In genomic region chr14:54432078-54432836, GRCm38 (mm10) we compare ENCODE assay signal across 8 mouse cellular contexts. TPM values are rescaled to one million over a fixed set of nuclear protein-coding genes. Genes with fewer than 3 reads are reported as not detected.
A peak's percentile ranks its signal among the peaks of the same experiment; 100 is the strongest.
DNase-seq lines count a peak whose midpoint lies in the region; ATAC-seq and TF ChIP-seq lines count a peak whose summit lies in the region.

No protein-coding gene starts in this region.

- H3K4me2 ChIP-seq in heart, embryonic 13.5 days, result peak overlapping the region; percentile 74
- H3K4me2 ChIP-seq in midbrain, embryonic 12.5 days (replicated peaks), result peak overlapping the region; percentile 61

- H3K9ac ChIP-seq in heart, embryonic 13.5 days, result peak overlapping the region; percentile 100
- H3K9ac ChIP-seq in midbrain, embryonic 12.5 days (replicated peaks), result peak overlapping the region; percentile 87

- peak overlapping the region; percentile 97 for H3K27ac ChIP-seq in heart, embryonic 13.5 days (replicated peaks)
- peak overlapping the region; percentile 84 for H3K27ac ChIP-seq in midbrain, embryonic 12.5 days (replicated peaks)

- no peak for TF ChIP-seq CTCF in brain, embryonic 14.5 days (IDR thresholded peaks at IDR 0.05; ENCODE audit: borderline replicate concordance, extremely low read depth, insufficient read depth, insufficient read length)

- no peaks in the 10 kb centered on the region for H3K9me3 ChIP-seq in heart, embryonic 13.5 days
- H3K9me3 ChIP-seq in midbrain, embryonic 12.5 days, result no peaks in the 10 kb centered on the region

- peak; percentile 53 for DNase-seq in ovary, postnatal 10 days (ENCODE audit: low spot score)
- DNase-seq in ovary, postnatal 14 days (ENCODE audit: low spot score), result no peak
- peak; percentile 61 for DNase-seq in brain, embryonic 14.5 days (ENCODE audit: low read depth)
- DNase-seq in kidney, postnatal 4 days, result peak; percentile 72 to 82
- DNase-seq in thymus, postnatal 4 days, result peak; percentile 72
- DNase-seq in layer of hippocampus, adult 9-11 months, result no peak

- peak overlapping the region; percentile 84 for H3K4me3 ChIP-seq in heart, embryonic 13.5 days
- peak overlapping the region; percentile 56 for H3K4me3 ChIP-seq in midbrain, embryonic 12.5 days

- peaks cover 62% of the 10 kb centered on the region for H3K4me1 ChIP-seq in heart, embryonic 13.5 days
- peaks cover 57% of the 10 kb centered on the region for H3K4me1 ChIP-seq in midbrain, embryonic 12.5 days

- peak; percentile 24; the same call in 1 of the 2 replicates for TF ChIP-seq POLR2A in brain, embryonic 14.5 days (IDR thresholded peaks at IDR 0.05; ENCODE audit: borderline replicate concordance, extremely low read depth, insufficient read depth, insufficient read length, poor library complexity, severe bottlenecking)

- peaks cover 40% of the 10 kb centered on the region for H3K36me3 ChIP-seq in heart, embryonic 13.5 days
- peaks cover 10% of the 10 kb centered on the region; the same call in 1 of the 2 replicates for H3K36me3 ChIP-seq in midbrain, embryonic 12.5 days

- peak; percentile 20; the same call in 1 of the 2 replicates for ATAC-seq in heart, embryonic 13.5 days (ENCODE audit: extremely low read depth, insufficient number of reproducible peaks, low FRiP score, low TSS enrichment)
- ATAC-seq in midbrain, embryonic 12.5 days (ENCODE audit: low FRiP score, low read depth), result peak; percentile 55; the same call in 1 of the 2 replicates

- WGBS in heart, embryonic 13.5 days, result 3% methylated on average over 54 of the region's 54 CpGs
- WGBS in midbrain, embryonic 12.5 days, result 4% methylated on average over 54 of the region's 54 CpGs

- no peaks in the 10 kb centered on the region for H3K27me3 ChIP-seq in heart, embryonic 13.5 days (replicated peaks)
- H3K27me3 ChIP-seq in midbrain, embryonic 12.5 days, result peaks cover 13% of the 10 kb centered on the region; the same call in 1 of the 2 replicates

RNA-seq across cellular contexts. Expression of gene Mmp14, which starts 0.8 kb away (rescaled TPM):
- 80.4 and 83.8 TPM in 2 replicates for polyA plus RNA-seq in brain, embryonic 14.5 days (2012; rRNA removed)
- 97.4 and 98.7 TPM in 2 replicates for polyA plus RNA-seq in heart, embryonic 13.5 days (2015; fragmentation: Nextera tagmentation; extraction: Ambion mirVana)
- 84.8 and 88.6 TPM in 2 replicates for polyA plus RNA-seq in midbrain, embryonic 12.5 days (2016; fragmentation: Nextera tagmentation; extraction: Ambion mirVana)

RNA-seq across cellular contexts. Expression of gene Mrpl52, which starts 5.5 kb away (rescaled TPM):
- polyA plus RNA-seq in brain, embryonic 14.5 days (2012; rRNA removed), result 186 and 230 TPM in 2 replicates
- polyA plus RNA-seq in heart, embryonic 13.5 days (2015; fragmentation: Nextera tagmentation; extraction: Ambion mirVana), result 226 and 256 TPM in 2 replicates
- polyA plus RNA-seq in midbrain, embryonic 12.5 days (2016; fragmentation: Nextera tagmentation; extraction: Ambion mirVana), result 262 and 264 TPM in 2 replicates

RNA-seq across cellular contexts. Expression of gene Slc7a7, which starts 14.7 kb away (rescaled TPM):
- 7.2 and 8.0 TPM in 2 replicates for polyA plus RNA-seq in brain, embryonic 14.5 days (2012; rRNA removed)
- 9.6 and 10.8 TPM in 2 replicates for polyA plus RNA-seq in heart, embryonic 13.5 days (2015; fragmentation: Nextera tagmentation; extraction: Ambion mirVana)
- polyA plus RNA-seq in midbrain, embryonic 12.5 days (2016; fragmentation: Nextera tagmentation; extraction: Ambion mirVana), result 3.9 and 4.7 TPM in 2 replicates

RNA-seq across cellular contexts. Expression of gene Lrp10, which starts 31.7 kb away (rescaled TPM):
- 39.6 and 41.5 TPM in 2 replicates for polyA plus RNA-seq in brain, embryonic 14.5 days (2012; rRNA removed)
- 42.1 and 42.2 TPM in 2 replicates for polyA plus RNA-seq in heart, embryonic 13.5 days (2015; fragmentation: Nextera tagmentation; extraction: Ambion mirVana)
- polyA plus RNA-seq in midbrain, embryonic 12.5 days (2016; fragmentation: Nextera tagmentation; extraction: Ambion mirVana), result 31.1 and 32.5 TPM in 2 replicates

RNA-seq across cellular contexts. Expression of gene Rem2, which starts 43.6 kb away (rescaled TPM):
- polyA plus RNA-seq in brain, embryonic 14.5 days (2012; rRNA removed), result 24.7 and 31.3 TPM in 2 replicates
- 1.6 and 2.0 TPM in 2 replicates for polyA plus RNA-seq in heart, embryonic 13.5 days (2015; fragmentation: Nextera tagmentation; extraction: Ambion mirVana)
- 42.6 and 44.9 TPM in 2 replicates for polyA plus RNA-seq in midbrain, embryonic 12.5 days (2016; fragmentation: Nextera tagmentation; extraction: Ambion mirVana)

Comparison
In these comparisons a context has a peak if more than half of its experiments do, and no peak if none do; other contexts are left out.
1. DNase-seq: peak in ovary, postnatal 10 days (single experiment), brain, embryonic 14.5 days (single experiment), kidney, postnatal 4 days (2 of 2) and thymus, postnatal 4 days (single experiment); none in ovary, postnatal 14 days (single experiment) and layer of hippocampus, adult 9-11 months (single experiment).